ENCODE assay signal across 8 mouse cellular contexts in the genomic region with DNA sequence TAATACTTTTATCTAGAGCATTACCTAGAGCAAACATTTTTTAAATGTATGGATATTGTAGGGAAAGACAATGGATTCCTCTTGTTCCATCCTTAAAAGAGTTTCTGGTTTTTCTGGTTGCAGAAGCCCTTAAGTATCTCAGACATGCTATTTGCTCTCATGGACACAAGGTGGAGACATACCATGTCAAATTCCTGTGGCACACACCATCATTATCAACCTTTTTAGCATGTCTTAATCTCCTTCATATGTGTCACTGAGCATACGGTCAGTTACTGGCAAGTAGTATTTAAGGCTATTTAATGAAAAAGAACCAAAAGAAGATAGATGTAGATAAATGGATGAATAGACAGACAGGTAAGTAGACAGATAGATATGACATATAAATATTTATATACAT.
DNase-seq lines count a peak whose midpoint lies in the region; ATAC-seq and TF ChIP-seq lines count a peak whose summit lies in the region.

No protein-coding gene starts in this region.

- ATAC-seq in heart, postnatal 0 days (ENCODE audit: insufficient read depth, low read depth) = no peak
- ATAC-seq in midbrain, embryonic 16.5 days = peak; percentile 82

- peak; percentile 42 for DNase-seq in heart, postnatal 0 days (ENCODE audit: low spot score)
- DNase-seq in heart, adult 8-10 months (ENCODE audit: low spot score) = no peak
- DNase-seq in ovary, postnatal 14 days (ENCODE audit: low spot score) = peak; percentile 2
- DNase-seq in ovary, postnatal 10 days (ENCODE audit: low spot score) = no peak
- peak; percentile 46 for DNase-seq in embryo, embryonic 11 days
- no peak for DNase-seq in thymus, postnatal 4 days
- no peak for DNase-seq in thymus, postnatal 25 days

- 9% methylated on average over 1 of the region's 1 CpGs for WGBS in heart, postnatal 0 days
- 7% methylated on average over 1 of the region's 1 CpGs for WGBS in midbrain, embryonic 16.5 days

- H3K27ac ChIP-seq in heart, postnatal 0 days (ENCODE audit: low read depth) = no peak overlapping the region
- H3K27ac ChIP-seq in midbrain, embryonic 16.5 days (ENCODE audit: low read length) = no peak overlapping the region

- H3K4me2 ChIP-seq in heart, postnatal 0 days (ENCODE audit: low read depth, low read length) = no peak overlapping the region
- H3K4me2 ChIP-seq in midbrain, embryonic 16.5 days (ENCODE audit: low read length) = no peak overlapping the region

- no peaks in the 10 kb centered on the region for H3K9me3 ChIP-seq in heart, postnatal 0 days (replicated peaks; ENCODE audit: control insufficient read depth, low read length)
- H3K9me3 ChIP-seq in midbrain, embryonic 16.5 days (replicated peaks; ENCODE audit: control insufficient read depth, low read length, poor library complexity, severe bottlenecking) = 0 out of 2 replicates have a peak, but pooled peaks cover 2% of the 10 kb centered on the region

- H3K4me3 ChIP-seq in heart, postnatal 0 days (ENCODE audit: low read depth, low read length) = no peak overlapping the region
- no peak overlapping the region for H3K4me3 ChIP-seq in midbrain, embryonic 16.5 days (ENCODE audit: low read depth, low read length)

- no peaks in the 10 kb centered on the region for H3K36me3 ChIP-seq in heart, postnatal 0 days (replicated peaks; ENCODE audit: control insufficient read depth, insufficient read depth, low read length)
- H3K36me3 ChIP-seq in midbrain, embryonic 16.5 days (ENCODE audit: control insufficient read depth, insufficient read depth, low read length) = no peaks in the 10 kb centered on the region

- no peak overlapping the region for H3K9ac ChIP-seq in heart, postnatal 0 days (replicated peaks; ENCODE audit: low read depth, low read length)
- no peak overlapping the region for H3K9ac ChIP-seq in midbrain, embryonic 16.5 days (ENCODE audit: low read depth, low read length)

- TF ChIP-seq CTCF in heart, postnatal 0 days (IDR thresholded peaks at IDR 0.05; ENCODE audit: low read depth) = peak; percentile 77

- no peak for TF ChIP-seq EP300 in heart, postnatal 0 days (IDR thresholded peaks at IDR 0.05; ENCODE audit: low read depth)

- H3K4me1 ChIP-seq in heart, postnatal 0 days (ENCODE audit: control insufficient read depth, insufficient read depth) = no peaks in the 10 kb centered on the region
- H3K4me1 ChIP-seq in midbrain, embryonic 16.5 days (ENCODE audit: control insufficient read depth, insufficient read depth, low read length) = no peaks in the 10 kb centered on the region

- no peaks in the 10 kb centered on the region for H3K27me3 ChIP-seq in heart, postnatal 0 days (ENCODE audit: control insufficient read depth, insufficient read depth, low read length)
- H3K27me3 ChIP-seq in midbrain, embryonic 16.5 days (ENCODE audit: control insufficient read depth, insufficient read depth, low read depth, low read length) = no peaks in the 10 kb centered on the region

Comparison
In these comparisons a context has a peak if more than half of its experiments do, and no peak if none do; other contexts are left out.
1. DNase-seq: peak in heart, postnatal 0 days (single experiment), ovary, postnatal 14 days (single experiment) and embryo, embryonic 11 days (single experiment); none in heart, adult 8-10 months (single experiment), ovary, postnatal 10 days (single experiment), thymus, postnatal 4 days (single experiment) and thymus, postnatal 25 days (single experiment).